Mouse (Mus musculus): Measurements from ENCODE around the gene Tnrc6b.
"Not testable (repeated sequence)": the region's sequence is repeated elsewhere in the genome, so short reads cannot be mapped to it uniquely, and the experiment has no call there.

Gene Tnrc6b

DNA sequence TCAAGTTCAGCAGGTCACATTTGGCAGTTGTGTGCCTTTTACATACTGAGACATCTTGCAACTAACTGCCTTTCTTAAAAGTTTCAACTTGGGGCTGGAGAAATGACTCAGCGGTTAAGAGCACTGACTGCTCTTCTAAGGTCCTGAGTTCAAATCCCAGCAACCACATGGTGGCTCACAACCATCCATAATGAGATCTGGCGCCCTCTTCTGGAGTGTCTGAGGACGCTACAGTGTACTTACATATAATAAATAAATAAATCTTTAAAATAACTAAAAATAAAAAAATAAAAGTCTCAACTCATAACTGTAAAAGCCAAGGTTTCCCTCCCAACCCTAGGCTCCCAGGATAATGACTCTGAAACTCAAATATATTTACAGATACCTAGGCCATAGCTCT is 141.4 kb downstream of the Tnrc6b start:
- DNase-seq = not testable (repeated sequence)

DNA sequence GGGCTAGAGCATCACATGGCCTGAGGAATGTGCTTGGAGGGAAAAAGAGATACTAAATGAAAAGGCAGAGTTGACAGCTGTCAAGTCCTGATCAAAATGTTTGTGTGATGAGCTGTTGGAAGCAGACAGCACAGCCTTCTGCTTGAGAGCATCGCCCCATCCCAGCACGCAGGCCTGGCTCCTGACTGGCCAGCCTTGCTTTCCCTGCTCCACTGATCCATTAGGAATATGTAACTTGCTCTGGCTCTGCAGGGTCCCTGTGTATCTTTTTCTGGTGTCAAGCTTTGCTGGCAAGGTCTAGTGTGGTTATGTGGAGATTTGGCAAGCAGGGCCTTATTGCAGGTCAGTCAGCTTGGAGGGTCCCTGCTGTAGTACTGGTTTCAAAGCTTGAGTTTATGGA is 148.3 kb downstream of the Tnrc6b start:
- DNase-seq = no peak

- DNase-seq = no peak
These were observed 150.2 kb downstream of the Tnrc6b start for GRCm38 (mm10) chr15:80861302-80861701.

GRCm38 (mm10) chr15:80862027-80862426 is 150.9 kb downstream of the Tnrc6b start:
- DNase-seq = no peak

GRCm38 (mm10) chr15:80868603-80869002 is 157.5 kb downstream of the Tnrc6b start:
- DNase-seq = not testable (repeated sequence)

GRCm38 (mm10) chr15:80874726-80875125 is 163.6 kb downstream of the Tnrc6b start:
- DNase-seq = no peak

- peak in 1 of 2 experiments; percentile 48 for DNase-seq
These were observed 165.1 kb downstream of the Tnrc6b start for GRCm38 (mm10) chr15:80876231-80876630.

GRCm38 (mm10) chr15:80884095-80884494 is 173.0 kb downstream of the Tnrc6b start:
- no peak for DNase-seq

GRCm38 (mm10) chr15:80886361-80887156 is 175.4 kb downstream of the Tnrc6b start:
- no peak for DNase-seq

DNA sequence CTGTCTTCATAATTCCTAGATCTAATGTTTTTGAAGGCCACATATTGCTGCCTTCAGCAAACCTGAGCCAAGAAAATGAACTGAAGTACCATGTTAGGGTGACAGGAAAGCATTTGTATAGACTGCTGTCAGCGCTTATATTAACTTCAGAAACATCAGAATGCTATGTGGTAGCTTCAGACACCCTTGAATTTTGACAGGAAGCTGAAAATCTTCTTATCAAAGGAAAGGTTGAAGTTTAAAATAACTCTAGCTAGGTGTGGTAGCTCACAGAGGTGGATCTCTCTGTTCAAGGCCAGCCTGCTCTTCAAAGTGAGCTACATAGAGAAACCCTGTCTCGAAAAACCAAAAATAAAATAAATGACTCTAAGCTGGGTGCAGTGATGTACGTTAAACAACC is 181.2 kb downstream of the Tnrc6b start:
- DNase-seq = no peak

- no peak for DNase-seq
These were observed 185.6 kb downstream of the Tnrc6b start for GRCm38 (mm10) chr15:80896741-80897140.

DNA sequence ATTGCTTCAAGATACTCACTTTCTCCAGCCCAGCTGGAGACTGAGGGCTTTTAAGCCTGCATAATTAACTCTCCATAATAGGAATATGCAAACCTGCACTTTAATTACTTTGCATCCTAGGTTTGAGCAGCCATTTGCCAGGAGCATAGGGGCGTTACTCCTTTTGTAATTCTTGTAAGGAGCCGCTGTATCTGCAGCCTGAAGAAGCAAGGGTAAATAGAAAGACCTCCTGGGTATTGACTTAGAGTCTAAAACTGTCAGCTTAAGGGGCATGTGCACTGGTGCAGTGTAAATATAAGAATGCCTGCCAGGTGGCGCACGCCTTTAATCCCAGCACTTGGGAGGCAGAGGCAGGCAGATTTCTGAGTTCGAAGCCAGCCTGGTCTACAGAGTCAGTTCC is 186.8 kb downstream of the Tnrc6b start:
- no peak for DNase-seq

GRCm38 (mm10) chr15:80899806-80900205 is 188.7 kb downstream of the Tnrc6b start:
- DNase-seq = no peak

- no peak for DNase-seq
These were observed 190.8 kb downstream of the Tnrc6b start for GRCm38 (mm10) chr15:80901806-80902513.

DNA sequence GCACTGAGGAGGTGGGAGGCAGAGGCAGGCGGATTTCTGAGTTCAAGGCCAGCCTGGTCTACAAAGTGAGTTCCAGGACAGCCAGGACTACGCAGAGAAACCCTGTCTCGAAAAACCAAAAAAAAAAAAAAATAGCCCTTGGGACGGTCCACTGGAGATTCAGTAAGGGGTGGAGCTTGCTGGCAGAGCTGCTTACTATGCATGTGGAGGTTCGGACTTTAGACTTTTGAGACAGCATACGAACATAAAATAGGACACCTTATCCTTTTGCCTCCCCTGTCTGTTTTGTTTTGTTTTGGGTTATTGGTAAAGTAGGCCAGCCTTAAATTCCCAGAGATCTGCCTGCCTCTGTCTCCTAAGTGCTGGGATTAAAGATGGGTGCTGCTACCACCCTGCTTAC is 193.7 kb downstream of the Tnrc6b start:
- peak in 1 of 2 experiments; percentile 51 for DNase-seq

- DNase-seq = peak in 1 of 2 experiments; percentile 24
These were observed 199.1 kb downstream of the Tnrc6b start for GRCm38 (mm10) chr15:80910183-80910582.

DNA sequence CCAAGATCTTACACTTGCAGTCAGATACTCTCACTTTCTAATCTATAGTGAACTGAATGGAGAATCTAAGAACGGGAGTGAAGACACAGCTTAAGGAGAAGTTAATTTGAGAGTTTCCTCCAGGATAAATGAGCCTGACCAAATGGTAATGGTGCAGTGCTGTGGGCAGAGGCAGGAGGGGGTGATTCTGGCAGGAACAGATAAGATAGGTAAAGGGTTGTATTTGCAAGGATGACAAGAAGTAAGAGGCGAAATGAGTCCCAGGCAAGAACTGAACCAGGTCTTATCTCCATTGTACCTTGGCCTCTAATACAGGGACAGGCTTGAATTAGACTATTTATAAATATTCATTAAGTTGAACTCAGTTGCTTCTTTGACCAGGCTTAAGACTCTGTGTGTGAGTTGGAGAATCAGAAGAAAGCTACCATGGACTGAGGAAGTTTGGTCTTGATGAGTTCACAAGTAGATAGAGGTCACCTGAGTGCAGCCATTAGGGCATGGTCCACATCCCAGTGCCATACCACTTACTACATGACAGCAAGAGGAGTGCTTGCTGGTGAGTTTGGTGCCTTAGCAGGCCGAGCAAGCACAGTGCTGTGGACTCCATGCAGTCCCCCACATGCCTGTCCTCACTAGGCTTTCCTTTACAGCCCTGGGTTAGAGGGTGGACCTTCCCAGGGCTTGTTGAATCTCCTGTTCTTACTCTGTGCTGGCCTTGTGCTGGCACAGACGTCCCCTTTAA is 199.8 kb downstream of the Tnrc6b start:
- DNase-seq = no peak

DNA sequence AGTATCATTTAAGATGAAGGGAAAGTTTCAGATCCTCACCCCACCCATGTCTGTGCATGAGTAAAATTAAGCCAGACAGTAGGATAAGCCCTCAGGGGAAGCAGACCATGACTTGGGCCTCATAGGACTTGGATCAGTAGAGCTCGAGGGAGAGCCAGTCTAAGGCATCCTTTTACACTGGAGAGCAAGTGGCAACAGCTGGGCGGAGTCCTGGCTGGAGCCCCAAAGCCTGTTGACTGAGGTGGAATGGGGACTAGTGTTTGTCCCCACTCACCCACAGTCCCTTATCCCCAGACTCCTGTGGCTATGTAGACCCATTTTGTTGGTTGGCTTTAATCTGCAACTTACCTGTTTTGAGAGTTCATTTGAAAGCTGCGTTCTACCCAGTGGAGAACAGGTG is 201.1 kb downstream of the Tnrc6b start:
- DNase-seq = peak; percentile 14 to 30

DNA sequence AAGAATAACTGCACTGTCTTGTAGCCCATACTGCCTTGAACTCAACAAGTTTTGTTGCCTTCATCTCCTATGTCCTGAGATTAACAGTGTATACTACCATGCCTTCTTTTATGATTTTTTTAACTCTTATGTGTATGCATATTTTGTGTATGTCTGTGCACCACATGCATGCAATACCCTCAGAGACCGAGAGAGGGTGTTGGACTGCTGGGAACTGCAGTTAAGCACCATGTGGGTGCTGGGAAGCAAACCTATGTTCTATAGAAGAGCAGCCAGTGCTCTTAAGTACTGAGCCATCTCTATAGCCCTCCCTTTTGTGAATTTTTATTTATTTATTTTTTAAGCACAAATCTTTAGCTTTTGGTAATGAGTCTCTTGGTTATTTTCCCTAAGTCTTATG is 202.7 kb downstream of the Tnrc6b start:
- no peak for DNase-seq

- peak; percentile 63 to 65 for DNase-seq
These were observed 204.7 kb downstream of the Tnrc6b start for GRCm38 (mm10) chr15:80915850-80916249.

GRCm38 (mm10) chr15:80916621-80917020 is 205.5 kb downstream of the Tnrc6b start:
- DNase-seq = no peak

DNA sequence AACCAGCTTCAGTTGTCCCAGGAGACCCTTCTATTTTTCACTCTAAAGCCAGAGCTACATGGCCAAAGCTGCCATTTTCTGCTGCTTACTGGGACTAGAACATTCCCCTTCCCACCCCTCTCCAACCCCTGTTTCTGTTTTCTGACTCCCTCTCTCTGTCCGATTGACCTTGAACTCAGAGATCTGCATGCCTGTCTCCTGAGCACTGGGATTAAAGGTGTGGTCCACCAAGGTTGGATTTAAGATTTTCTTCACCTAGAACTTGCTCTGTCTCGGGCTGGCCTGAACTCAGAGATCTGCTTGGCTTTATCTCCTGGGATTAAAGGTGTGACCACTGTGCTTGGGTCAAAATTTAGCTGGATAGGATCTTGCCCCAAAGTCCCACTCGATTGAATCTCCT is 209.2 kb downstream of the Tnrc6b start:
- no peak for DNase-seq

DNA sequence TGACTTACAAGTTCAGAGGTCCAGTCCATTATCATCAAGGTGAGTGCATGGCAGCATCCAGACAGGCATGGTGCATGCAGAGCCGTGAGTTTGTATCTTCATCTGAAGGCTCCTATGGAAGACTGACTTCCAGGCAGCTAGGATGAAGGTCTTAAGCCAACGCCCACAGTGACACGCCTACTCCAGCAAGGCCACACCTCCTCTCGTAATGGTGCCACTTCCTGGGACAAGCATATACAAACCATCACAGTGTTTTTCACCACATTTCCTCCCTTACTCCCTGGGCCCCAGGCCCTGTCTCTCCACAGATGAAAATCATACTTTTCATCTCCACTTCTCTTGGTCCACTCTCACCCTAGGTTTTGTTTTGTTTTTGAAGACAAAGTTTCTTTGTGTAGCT is 210.7 kb downstream of the Tnrc6b start:
- DNase-seq = no peak

- no peak for DNase-seq
These were observed 213.1 kb downstream of the Tnrc6b start for GRCm38 (mm10) chr15:80924211-80924610.
